ENCODE assay signal across 8 mouse cellular contexts in genomic region chr6:36676710-36677691, GRCm38 (mm10).
A peak's percentile ranks its signal among the peaks of the same experiment; 100 is the strongest.
DNase-seq lines count a peak whose midpoint lies in the region; ATAC-seq lines count a peak whose summit lies in the region.

No protein-coding gene starts in this region.

- DNase-seq in frontal cortex, postnatal 36 days (ENCODE audit: low spot score in 2 of 2) = peak; percentile 13 to 15
- DNase-seq in frontal cortex, postnatal 10 days (ENCODE audit: low spot score in 2 of 2) = no peak
- DNase-seq in Muller cell, postnatal 12 days (ENCODE audit: inconsistent ontology term) = peak; percentile 27
- peak; percentile 30 for DNase-seq in forelimb bud, embryonic 11.5 days (ENCODE audit: low read depth, low spot score)
- peak; percentile 34 to 42 for DNase-seq in kidney, postnatal 36 days
- DNase-seq in thymus, postnatal 0 days (ENCODE audit: low spot score) = no peak
- no peak for DNase-seq in frontal cortex, postnatal 14 days (ENCODE audit: low spot score in 2 of 2)

- ATAC-seq in inflammation-experienced regulatory T-cells, adult 6 months = no peak

Comparison
In these comparisons a context has a peak if more than half of its experiments do, and no peak if none do; other contexts are left out.
1. DNase-seq: peak in frontal cortex, postnatal 36 days (2 of 2), Muller cell, postnatal 12 days (single experiment), forelimb bud, embryonic 11.5 days (single experiment) and kidney, postnatal 36 days (2 of 2); none in frontal cortex, postnatal 10 days (0 of 2), thymus, postnatal 0 days (single experiment) and frontal cortex, postnatal 14 days (0 of 2).